Mouse (Mus musculus): ENCODE data around the gene Gm10190. TPM values are rescaled to one million over a fixed set of nuclear protein-coding genes. Genes with fewer than 3 reads are reported as not detected.

The Gm10190 gene
- polyA plus RNA-seq (2015; fragmentation: Nextera tagmentation; extraction: Ambion mirVana): not detected in 2 replicates

GRCm38 (mm10) chr17:80372989-80373725 lies at the start of gene Gm10190:
Gene Gm10190, minus strand, starts transcription at chr17:80373541.
- peak; percentile 96 for ATAC-seq (ENCODE audit: low read depth)
- Histone ChIP-seq H3K36me3 (ENCODE audit: control insufficient read depth, insufficient read depth) (no peaks in the 10 kb centered on the region), H3K4me2 (ENCODE audit: low read depth, low read length) (peak within 1 kb of the TSS; percentile 82), H3K9ac (ENCODE audit: low read depth, low read length) (peak within 1 kb of the TSS; percentile 55), H3K4me1 (ENCODE audit: control insufficient read depth, low read depth, low read length) (no peaks in the 10 kb centered on the region), H3K4me3 (ENCODE audit: low read depth, low read length) (peak within 1 kb of the TSS; percentile 54), H3K27me3 (ENCODE audit: control insufficient read depth, insufficient read depth, low read depth, low read length) (peaks cover 18% of the 10 kb centered on the region), H3K9me3 (replicated peaks; ENCODE audit: control insufficient read depth, low read length) (no peaks in the 10 kb centered on the region), H3K27ac (ENCODE audit: low read length) (no peak within 1 kb of the TSS)
- WGBS (ENCODE audit: insufficient replicate concordance): 5% methylated on average over 85 of the region's 102 CpGs

DNA sequence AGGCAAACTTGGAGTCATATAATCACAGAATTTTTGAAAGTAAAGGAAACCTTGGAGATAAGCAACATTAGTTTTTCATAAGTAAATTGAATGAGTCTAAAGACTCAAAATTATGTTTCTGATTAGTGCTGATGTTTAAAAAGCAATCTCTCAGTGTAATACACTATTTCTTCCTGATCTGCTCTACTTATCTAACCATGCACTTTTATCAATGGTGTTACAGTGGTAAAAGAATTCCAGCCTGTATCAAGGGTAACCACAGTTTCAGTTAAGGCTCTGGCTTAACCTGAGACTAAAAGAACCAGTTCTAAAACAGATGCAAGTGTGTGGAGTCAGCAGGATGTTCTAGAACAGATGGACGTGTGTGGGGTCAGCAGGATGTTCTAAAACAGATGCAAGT lies 47.7 kb upstream of the Gm10190 start:
- Histone ChIP-seq H3K27ac (ENCODE audit: low read length) (no peak overlapping the region), H3K36me3 (ENCODE audit: control insufficient read depth, insufficient read depth) (peaks cover 10% of the 10 kb centered on the region), H3K9ac (ENCODE audit: low read depth, low read length) (no peak overlapping the region), H3K4me1 (ENCODE audit: control insufficient read depth, low read depth, low read length) (no peaks in the 10 kb centered on the region), H3K4me3 (ENCODE audit: low read depth, low read length) (no peak overlapping the region), H3K4me2 (ENCODE audit: low read depth, low read length) (no peak overlapping the region), H3K27me3 (ENCODE audit: control insufficient read depth, insufficient read depth, low read depth, low read length) (no peaks in the 10 kb centered on the region), H3K9me3 (replicated peaks; ENCODE audit: control insufficient read depth, low read length) (no peaks in the 10 kb centered on the region)
- WGBS (ENCODE audit: insufficient replicate concordance): 68% methylated on average over 1 of the region's 1 CpGs
- no peak for ATAC-seq (ENCODE audit: low read depth)

GRCm38 (mm10) chr17:80418572-80419210 lies 45.4 kb upstream of the Gm10190 start:
- no peak overlapping the region for H3K4me3 ChIP-seq (ENCODE audit: low read depth, low read length)
- no peak overlapping the region for H3K9ac ChIP-seq (ENCODE audit: low read depth, low read length)
- H3K27me3 ChIP-seq (ENCODE audit: control insufficient read depth, insufficient read depth, low read depth, low read length): no peaks in the 10 kb centered on the region
- H3K27ac ChIP-seq (ENCODE audit: low read length): no peak overlapping the region
- H3K9me3 ChIP-seq (replicated peaks; ENCODE audit: control insufficient read depth, low read length): no peaks in the 10 kb centered on the region
- ATAC-seq (ENCODE audit: low read depth): no peak
- no peak overlapping the region for H3K4me2 ChIP-seq (ENCODE audit: low read depth, low read length)
- 55% methylated on average over 10 of the region's 10 CpGs for WGBS (ENCODE audit: insufficient replicate concordance)
- H3K36me3 ChIP-seq (ENCODE audit: control insufficient read depth, insufficient read depth): peaks cover 10% of the 10 kb centered on the region
- no peaks in the 10 kb centered on the region for H3K4me1 ChIP-seq (ENCODE audit: control insufficient read depth, low read depth, low read length)

GRCm38 (mm10) chr17:80411182-80411581 lies 37.8 kb upstream of the Gm10190 start:
- Histone ChIP-seq H3K4me2 (ENCODE audit: low read depth, low read length) (no peak overlapping the region), H3K4me1 (ENCODE audit: control insufficient read depth, low read depth, low read length) (no peaks in the 10 kb centered on the region), H3K27me3 (ENCODE audit: control insufficient read depth, insufficient read depth, low read depth, low read length) (no peaks in the 10 kb centered on the region), H3K9ac (ENCODE audit: low read depth, low read length) (no peak overlapping the region), H3K9me3 (replicated peaks; ENCODE audit: control insufficient read depth, low read length) (no peaks in the 10 kb centered on the region), H3K4me3 (ENCODE audit: low read depth, low read length) (no peak overlapping the region), H3K27ac (ENCODE audit: low read length) (no peak overlapping the region), H3K36me3 (ENCODE audit: control insufficient read depth, insufficient read depth) (peaks cover 12% of the 10 kb centered on the region)
- 64% methylated on average over 1 of the region's 1 CpGs for WGBS (ENCODE audit: insufficient replicate concordance)
- ATAC-seq (ENCODE audit: low read depth): no peak

- no peak overlapping the region for H3K4me2 ChIP-seq (ENCODE audit: low read depth, low read length)
- ATAC-seq (ENCODE audit: low read depth): no peak
- WGBS (ENCODE audit: insufficient replicate concordance): 80% methylated on average over 7 of the region's 7 CpGs
Observed at GRCm38 (mm10) chr17:80398243-80398642, 24.9 kb upstream of the Gm10190 start.

GRCm38 (mm10) chr17:80391423-80392403 lies 18.4 kb upstream of the Gm10190 start:
- Histone ChIP-seq H3K4me1 (ENCODE audit: control insufficient read depth, low read depth, low read length) (no peaks in the 10 kb centered on the region; the same call in 1 of the 2 replicates), H3K27ac (ENCODE audit: low read length) (no peak overlapping the region), H3K9me3 (replicated peaks; ENCODE audit: control insufficient read depth, low read length) (no peaks in the 10 kb centered on the region), H3K9ac (ENCODE audit: low read depth, low read length) (no peak overlapping the region), H3K36me3 (ENCODE audit: control insufficient read depth, insufficient read depth) (no peaks in the 10 kb centered on the region), H3K4me3 (ENCODE audit: low read depth, low read length) (peak overlapping the region; percentile 47), H3K4me2 (ENCODE audit: low read depth, low read length) (peak overlapping the region; percentile 58), H3K27me3 (ENCODE audit: control insufficient read depth, insufficient read depth, low read depth, low read length) (no peaks in the 10 kb centered on the region)
- WGBS (ENCODE audit: insufficient replicate concordance): 11% methylated on average over 17 of the region's 17 CpGs
- peak; percentile 77 for ATAC-seq (ENCODE audit: low read depth)

More at GRCm38 (mm10) chr17:80398243-80398642, 24.9 kb upstream of the Gm10190 start:
- no peak overlapping the region for H3K4me3 ChIP-seq (ENCODE audit: low read depth, low read length)
- peaks cover 7% of the 10 kb centered on the region for H3K36me3 ChIP-seq (ENCODE audit: control insufficient read depth, insufficient read depth)
- H3K27me3 ChIP-seq (ENCODE audit: control insufficient read depth, insufficient read depth, low read depth, low read length): no peaks in the 10 kb centered on the region
- no peaks in the 10 kb centered on the region for H3K4me1 ChIP-seq (ENCODE audit: control insufficient read depth, low read depth, low read length)
- no peak overlapping the region for H3K27ac ChIP-seq (ENCODE audit: low read length)
- no peaks in the 10 kb centered on the region for H3K9me3 ChIP-seq (replicated peaks; ENCODE audit: control insufficient read depth, low read length)
- H3K9ac ChIP-seq (ENCODE audit: low read depth, low read length): no peak overlapping the region

GRCm38 (mm10) chr17:80390024-80390423 lies 16.7 kb upstream of the Gm10190 start:
- no peak overlapping the region for H3K27ac ChIP-seq (ENCODE audit: low read length)
- WGBS (ENCODE audit: insufficient replicate concordance): 56% methylated on average over 10 of the region's 10 CpGs
- ATAC-seq (ENCODE audit: low read depth): no peak
- no peaks in the 10 kb centered on the region; the same call in 1 of the 2 replicates for H3K4me1 ChIP-seq (ENCODE audit: control insufficient read depth, low read depth, low read length)
- H3K9me3 ChIP-seq (replicated peaks; ENCODE audit: control insufficient read depth, low read length): no peaks in the 10 kb centered on the region
- H3K4me3 ChIP-seq (ENCODE audit: low read depth, low read length): no peak overlapping the region
- H3K4me2 ChIP-seq (ENCODE audit: low read depth, low read length): no peak overlapping the region
- H3K36me3 ChIP-seq (ENCODE audit: control insufficient read depth, insufficient read depth): no peaks in the 10 kb centered on the region
- H3K9ac ChIP-seq (ENCODE audit: low read depth, low read length): no peak overlapping the region
- no peaks in the 10 kb centered on the region for H3K27me3 ChIP-seq (ENCODE audit: control insufficient read depth, insufficient read depth, low read depth, low read length)

GRCm38 (mm10) chr17:80385671-80386070 lies 12.3 kb upstream of the Gm10190 start:
- Histone ChIP-seq H3K27me3 (ENCODE audit: control insufficient read depth, insufficient read depth, low read depth, low read length) (no peaks in the 10 kb centered on the region), H3K9ac (ENCODE audit: low read depth, low read length) (no peak overlapping the region), H3K4me1 (ENCODE audit: control insufficient read depth, low read depth, low read length) (no peaks in the 10 kb centered on the region), H3K36me3 (ENCODE audit: control insufficient read depth, insufficient read depth) (no peaks in the 10 kb centered on the region), H3K9me3 (replicated peaks; ENCODE audit: control insufficient read depth, low read length) (no peaks in the 10 kb centered on the region), H3K4me2 (ENCODE audit: low read depth, low read length) (no peak overlapping the region), H3K4me3 (ENCODE audit: low read depth, low read length) (no peak overlapping the region), H3K27ac (ENCODE audit: low read length) (no peak overlapping the region)
- WGBS (ENCODE audit: insufficient replicate concordance): 33% methylated on average over 1 of the region's 1 CpGs
- ATAC-seq (ENCODE audit: low read depth): no peak

Measured in liver, embryonic 16.5 days (tissue).